Mouse (Mus musculus) megakaryocyte, embryonic 14.5 days (primary cell): ENCODE results near the gene Prss32.

Experiments used
- FLI1 ChIP-seq: IDR thresholded peaks from 2 replicates; pipeline ENCODE4 v1.6.1; 2012; ENCODE audit warnings: low read length, inconsistent platforms, mixed read lengths
- GATA1 ChIP-seq: IDR thresholded peaks from 3 replicates; pipeline ENCODE4 v1.6.1; 2012; ENCODE audit warnings: mixed read lengths, low read length, inconsistent platforms, borderline replicate concordance

- TF ChIP-seq GATA1: no peak
- TF ChIP-seq FLI1: no peak
Observed at GRCm38 (mm10) chr17:23822094-23822493, 21.6 kb upstream of the Prss32 start.
